Mouse (Mus musculus): ENCODE data around the gene Atp5j. TPM values are rescaled to one million over a fixed set of nuclear protein-coding genes. Genes with fewer than 3 reads are reported as not detected.

Gene Atp5j
- total RNA-seq, 2 experiments from 2014 or later = 354 to 363 TPM

GRCm38 (mm10) chr16:84835823-84836743, 658 bp upstream of the Atp5j start:
- peak overlapping the region; percentile 100 for H3K27ac ChIP-seq
- DNase-seq (ENCODE audit: extremely low spot score in 1 of 2, low spot score in 2 of 2) = peak; percentile 21 to 34
- no peak for TF ChIP-seq CTCF (IDR thresholded peaks at IDR 0.05)
- intact Hi-C loops (cut with DNase I) = loop anchor here (1.0 to 10.0 kb wide), 2 partner anchors 101 to 339 kb away; partner anchors contain the start of genes App and Mrpl39
- peak overlapping the region; percentile 100 for H3K4me3 ChIP-seq

DNA sequence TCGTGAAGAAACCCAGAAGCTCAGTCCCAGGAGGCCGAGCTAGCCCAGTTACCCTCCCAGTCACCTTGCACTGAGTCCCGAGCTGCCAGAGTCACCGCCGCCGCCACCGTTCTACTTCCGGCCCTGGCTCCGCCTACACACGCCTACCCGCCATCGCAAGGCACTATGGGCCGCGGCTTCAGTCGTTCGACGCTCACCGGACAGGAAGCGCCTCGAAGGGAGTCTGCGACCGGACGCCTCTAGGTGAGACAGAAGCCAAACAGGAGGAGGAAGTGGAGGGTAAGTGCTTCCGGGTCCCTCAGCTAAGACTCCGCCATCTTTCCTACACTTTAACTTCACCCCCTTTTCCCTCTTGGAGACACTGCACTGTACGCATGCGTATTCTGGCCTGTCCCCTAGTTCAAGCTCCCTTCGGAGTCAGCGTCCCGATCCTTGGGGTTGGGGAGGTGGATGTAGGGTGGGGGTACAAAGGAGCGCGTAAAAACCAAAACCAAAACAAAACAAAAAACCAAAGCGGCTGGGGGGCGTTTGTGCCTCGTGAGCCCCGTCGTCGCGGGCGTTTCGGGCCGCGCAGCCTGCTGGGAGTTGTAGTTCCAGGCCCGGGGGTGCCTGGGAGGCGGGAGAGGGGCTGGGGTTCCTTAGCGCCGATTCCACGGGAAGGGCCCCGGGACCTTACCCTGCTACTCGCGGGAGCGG, 532 bp downstream of the Atp5j start, which contains the start of gene Gabpa:
Gene Gabpa (plus strand): TSS at position 181 of the 696 bp plus-strand sequence.
- intact Hi-C loops (cut with DNase I) = loop anchor here (1.0 to 10.0 kb wide), 2 partner anchors 100 to 340 kb away; partner anchors contain the start of genes App and Mrpl39
- peak; percentile 88 to 92 for DNase-seq (ENCODE audit: extremely low spot score in 1 of 2, low spot score in 2 of 2)
- no peak for TF ChIP-seq CTCF (IDR thresholded peaks at IDR 0.05)
- Histone ChIP-seq H3K27ac (peak within 1 kb of the TSS; percentile 100), H3K4me3 (peak within 1 kb of the TSS; percentile 100)

DNA sequence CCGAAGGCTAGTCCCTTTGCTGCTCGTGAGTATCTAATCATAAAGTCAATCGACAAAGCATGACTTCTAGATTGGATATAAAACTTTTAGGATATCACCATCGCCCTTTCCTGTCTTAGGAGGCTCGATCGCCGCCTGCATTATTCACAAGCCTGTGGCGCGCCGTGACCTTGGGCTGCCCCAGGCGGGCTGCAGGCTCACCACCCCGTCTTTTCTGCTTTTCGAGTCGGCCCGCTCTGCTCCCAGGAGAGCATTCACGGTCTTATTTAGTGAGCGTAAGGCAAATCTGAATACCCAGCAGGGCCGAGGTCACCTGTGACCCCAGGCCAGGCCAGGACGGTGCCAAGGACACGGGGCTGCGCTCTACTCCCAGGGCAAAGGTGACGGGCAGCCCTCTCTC, 1.1 kb downstream of the Atp5j start:
- intact Hi-C loops (cut with DNase I) = loop anchor here (10.0 kb wide), 1 partner anchor 340 kb away; the partner anchor contains the start of gene App
- no peak for TF ChIP-seq CTCF (IDR thresholded peaks at IDR 0.05)

GRCm38 (mm10) chr16:84832736-84833135, 2.7 kb downstream of the Atp5j start:
- Histone ChIP-seq H3K4me3 (no peak overlapping the region), H3K27ac (no peak overlapping the region)
- intact Hi-C loops (cut with DNase I) = loop anchor here (10.0 kb wide), 1 partner anchor 342 kb away; the partner anchor contains the start of gene App
- no peak for DNase-seq (ENCODE audit: extremely low spot score in 1 of 2, low spot score in 2 of 2)
- no peak for TF ChIP-seq CTCF (IDR thresholded peaks at IDR 0.05)

More for the DNA sequence above, 1.1 kb downstream of the Atp5j start:
- Histone ChIP-seq H3K4me3 (peak overlapping the region; percentile 100), H3K27ac (peak overlapping the region; percentile 100)
- DNase-seq (ENCODE audit: extremely low spot score in 1 of 2, low spot score in 2 of 2) = no peak

- no peak overlapping the region for H3K27ac ChIP-seq
- intact Hi-C loops (cut with DNase I) = loop anchor here (10.0 kb wide), 1 partner anchor 343 kb away; the partner anchor contains the start of gene App
- TF ChIP-seq CTCF (IDR thresholded peaks at IDR 0.05) = no peak
- no peak overlapping the region for H3K4me3 ChIP-seq
- no peak for DNase-seq (ENCODE audit: extremely low spot score in 1 of 2, low spot score in 2 of 2)
Measured at GRCm38 (mm10) chr16:84831696-84832095, 3.7 kb downstream of the Atp5j start.

DNA sequence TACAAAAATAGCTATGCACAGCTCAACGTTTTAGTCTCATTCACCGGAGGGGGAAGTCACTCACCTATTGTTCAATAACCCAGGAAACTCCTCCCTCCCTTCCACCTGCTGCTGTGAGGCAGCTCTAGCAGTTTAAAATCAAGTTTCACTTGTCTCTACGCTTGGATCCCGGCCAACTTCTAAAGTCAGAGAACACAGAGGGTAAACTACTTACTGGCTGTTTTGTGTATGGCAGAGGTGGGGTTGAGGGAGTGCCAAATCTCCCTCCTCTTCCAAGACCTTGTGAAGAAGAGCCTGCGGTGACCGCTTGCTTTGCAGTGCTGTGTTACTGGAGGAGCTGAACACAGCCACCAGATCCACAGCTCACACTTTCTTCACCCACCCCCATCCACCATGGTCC, 10.4 kb downstream of the Atp5j start:
- no peak for DNase-seq (ENCODE audit: extremely low spot score in 1 of 2, low spot score in 2 of 2)
- Histone ChIP-seq H3K4me3 (no peak overlapping the region), H3K27ac (no peak overlapping the region)
- intact Hi-C loops (cut with DNase I) = no loop called here
- no peak for TF ChIP-seq CTCF (IDR thresholded peaks at IDR 0.05)

DNA sequence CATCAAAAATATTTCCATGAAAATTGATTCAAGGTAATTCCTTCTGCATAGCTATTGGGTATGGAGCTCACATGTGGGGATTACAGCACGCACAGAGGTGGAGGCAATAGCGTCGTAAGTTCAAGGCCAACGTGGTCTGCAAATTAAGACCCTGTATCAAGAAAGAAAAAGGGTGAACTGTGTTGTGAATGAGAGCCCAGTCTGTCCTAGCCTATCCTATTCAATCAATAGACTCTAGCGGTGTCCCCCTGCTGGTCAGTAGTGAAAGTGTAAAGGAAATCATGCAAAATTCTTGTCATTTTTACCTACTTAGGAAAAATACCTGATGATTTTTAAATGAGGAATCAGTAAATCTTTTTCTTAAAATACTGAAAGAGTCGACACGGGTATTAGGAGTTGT, 18.0 kb downstream of the Atp5j start:
- intact Hi-C loops (cut with DNase I) = loop anchor here (1.0 to 2.0 kb wide), 2 partner anchors 43 to 82 kb away; partner anchors contain the start of genes Jam2 and Mrpl39

GRCm38 (mm10) chr16:84814511-84814910, 20.9 kb downstream of the Atp5j start:
- TF ChIP-seq CTCF (IDR thresholded peaks at IDR 0.05) = no peak
- intact Hi-C loops (cut with DNase I) = no loop called here
- H3K4me3 ChIP-seq = no peak overlapping the region
- no peak for DNase-seq (ENCODE audit: extremely low spot score in 1 of 2, low spot score in 2 of 2)
- no peak overlapping the region; the same call in 1 of the 2 replicates for H3K27ac ChIP-seq

More for the DNA sequence above, 18.0 kb downstream of the Atp5j start:
- TF ChIP-seq CTCF (IDR thresholded peaks at IDR 0.05) = peak; percentile 85
- H3K27ac ChIP-seq = no peak overlapping the region
- no peak for DNase-seq (ENCODE audit: extremely low spot score in 1 of 2, low spot score in 2 of 2)
- H3K4me3 ChIP-seq = no peak overlapping the region

DNA sequence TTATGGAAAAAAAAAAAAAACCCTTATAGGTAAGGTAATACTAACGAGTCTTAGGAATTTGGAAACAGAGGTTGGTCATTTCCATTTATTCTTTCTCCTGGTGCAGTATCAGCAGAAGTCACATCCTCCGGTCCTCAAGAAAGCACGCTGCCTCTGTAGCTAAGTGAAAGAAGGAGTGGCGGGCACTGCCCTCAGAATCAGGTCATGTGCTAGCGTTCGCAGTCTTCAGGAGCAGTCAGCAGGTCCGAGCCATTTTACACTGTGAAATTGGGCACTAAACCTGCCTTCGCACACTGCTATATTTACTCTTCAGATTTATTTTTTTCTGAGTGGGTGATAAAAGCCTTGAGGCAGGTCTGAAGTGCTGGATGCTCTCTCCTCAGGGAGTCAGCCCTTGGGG, 21.6 kb downstream of the Atp5j start:
- TF ChIP-seq CTCF (IDR thresholded peaks at IDR 0.05) = no peak
- intact Hi-C loops (cut with DNase I) = no loop called here
- DNase-seq (ENCODE audit: extremely low spot score in 1 of 2, low spot score in 2 of 2) = no peak
- Histone ChIP-seq H3K4me3 (0 out of 2 replicates have a peak overlapping the region, but pooled peaks have one; percentile 9), H3K27ac (no peak overlapping the region; the same call in 1 of the 2 replicates)

DNA sequence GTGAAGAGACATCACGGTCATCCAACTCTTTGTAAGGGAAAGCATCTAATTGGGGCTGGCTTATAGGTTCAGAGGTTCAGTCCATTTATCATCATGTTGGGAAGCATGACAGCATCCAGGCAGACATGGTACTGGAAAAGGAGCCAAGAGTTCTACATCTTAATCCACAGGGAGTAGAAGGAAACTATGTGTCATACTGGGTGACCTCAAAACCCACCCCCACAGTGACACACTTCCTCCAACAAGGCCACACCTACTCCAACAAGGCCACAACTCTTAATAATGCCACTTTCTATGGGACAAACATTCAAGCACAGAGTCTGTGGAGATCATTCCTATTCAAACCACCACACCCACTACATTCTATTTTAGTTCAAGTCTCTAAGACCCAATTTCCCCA, 25.2 kb downstream of the Atp5j start:
- no peak overlapping the region for H3K27ac ChIP-seq
- TF ChIP-seq CTCF (IDR thresholded peaks at IDR 0.05) = no peak
- no peak overlapping the region for H3K4me3 ChIP-seq
- no peak for DNase-seq (ENCODE audit: extremely low spot score in 1 of 2, low spot score in 2 of 2)
- intact Hi-C loops (cut with DNase I) = no loop called here

DNA sequence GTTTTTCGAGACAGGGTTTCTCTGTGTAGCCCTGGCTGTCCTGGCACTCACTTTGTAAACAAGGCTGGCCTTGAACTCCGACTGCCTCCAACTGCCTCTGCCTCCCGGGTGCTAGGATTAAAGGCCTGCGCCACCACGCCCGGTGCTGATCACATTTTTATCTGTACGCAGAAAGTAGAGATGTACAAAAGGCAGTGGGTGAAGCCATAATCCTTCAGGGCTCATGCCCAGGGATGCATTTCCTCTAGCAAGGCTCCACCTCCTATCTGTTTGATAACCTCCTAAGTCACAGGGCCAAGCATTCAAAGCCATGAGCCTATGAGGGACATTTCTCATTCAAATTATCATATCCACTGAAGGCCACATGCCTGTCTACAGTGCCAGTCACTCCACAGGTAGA, 27.6 kb downstream of the Atp5j start:
- no peak for DNase-seq (ENCODE audit: extremely low spot score in 1 of 2, low spot score in 2 of 2)
- Histone ChIP-seq H3K27ac (no peak overlapping the region), H3K4me3 (no peak overlapping the region)
- no peak for TF ChIP-seq CTCF (IDR thresholded peaks at IDR 0.05)
- intact Hi-C loops (cut with DNase I) = no loop called here
